ENCODE assay signal across 9 mouse cellular contexts in the genomic region with DNA sequence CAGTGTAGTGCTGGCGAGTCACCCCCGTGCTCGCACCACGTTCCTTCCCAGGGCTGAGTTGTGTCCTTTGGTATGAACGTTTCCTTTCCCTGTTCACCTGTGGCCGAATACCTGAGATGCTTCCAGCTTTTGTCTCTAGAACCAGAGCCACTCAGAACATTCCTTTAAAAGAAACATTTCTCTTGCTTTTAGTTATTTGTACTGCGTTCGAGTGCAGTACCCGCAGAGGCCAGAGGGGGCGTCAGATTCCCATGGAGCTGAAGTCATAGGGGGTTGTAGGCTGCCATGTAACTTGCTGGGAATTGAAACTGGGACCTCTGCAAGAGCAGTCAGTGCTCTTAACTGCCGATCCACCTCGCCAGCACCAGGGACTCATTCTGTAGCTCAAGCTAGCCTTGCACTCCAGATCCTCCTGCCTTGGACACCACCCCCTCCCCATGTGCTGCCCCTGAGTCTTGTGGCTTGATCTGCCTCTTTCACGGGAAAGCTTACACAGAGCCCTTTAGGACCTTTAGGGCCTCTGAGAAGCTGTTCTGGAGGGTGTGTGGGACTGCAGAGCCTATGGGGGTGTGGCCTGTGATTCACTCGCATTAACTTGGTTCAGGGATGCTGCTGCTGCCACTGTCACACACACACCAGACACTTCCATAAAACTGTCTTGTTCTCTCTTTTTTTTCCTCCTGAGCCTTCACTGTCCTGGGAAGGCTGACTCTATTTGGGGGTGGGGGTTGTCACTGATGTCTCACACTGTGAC. TPM values are rescaled to one million over a fixed set of nuclear protein-coding genes. Genes with fewer than 3 reads are reported as not detected.
DNase-seq lines count a peak whose midpoint lies in the region; ATAC-seq and TF ChIP-seq lines count a peak whose summit lies in the region.
"Had no signal": no experiment of that assay in that cellular context is flagged by ENCODE, and none has a peak within 500 bp of the region (broad histone marks: within the 10 kb centered on the region; RNA-seq: fewer than 3 reads in every experiment).

No protein-coding gene starts in this region.

- no peaks in the 10 kb centered on the region for H3K9me3 ChIP-seq in heart, embryonic 15.5 days (replicated peaks)
- H3K9me3 ChIP-seq in intestine, embryonic 14.5 days (ENCODE audit: control insufficient read depth, low read length) = no peaks in the 10 kb centered on the region
- H3K9me3 ChIP-seq: limb, embryonic 13.5 days had no signal

- H3K4me1 ChIP-seq in heart, embryonic 15.5 days (replicated peaks) = peaks cover 44% of the 10 kb centered on the region
- peaks cover 14% of the 10 kb centered on the region for H3K4me1 ChIP-seq in testis, adult 2 months (ENCODE audit: control insufficient read depth, insufficient read depth, low read length)
- H3K4me1 ChIP-seq in intestine, embryonic 14.5 days (replicated peaks; ENCODE audit: control insufficient read depth, insufficient read depth, low read length) = peaks cover 33% of the 10 kb centered on the region

- no peak for TF ChIP-seq POLR2A in testis, adult 2 months (IDR thresholded peaks at IDR 0.05; ENCODE audit: control insufficient read depth, low read depth, low read length)

- 66% methylated on average over 14 of the region's 14 CpGs for WGBS in heart, embryonic 15.5 days
- WGBS in intestine, embryonic 14.5 days = 65% methylated on average over 14 of the region's 14 CpGs

- no peak overlapping the region for H3K9ac ChIP-seq in heart, embryonic 15.5 days
- H3K9ac ChIP-seq in intestine, embryonic 14.5 days (ENCODE audit: low read length) = no peak overlapping the region

- H3K4me3 ChIP-seq in heart, embryonic 15.5 days = no peak overlapping the region
- no peak overlapping the region for H3K4me3 ChIP-seq in testis, adult 2 months (ENCODE audit: control insufficient read depth, low read depth, low read length)
- H3K4me3 ChIP-seq in intestine, embryonic 14.5 days (ENCODE audit: low read depth, low read length) = no peak overlapping the region
- H3K4me3 ChIP-seq: limb, embryonic 13.5 days had no signal

- no peak for ATAC-seq in heart, embryonic 15.5 days (replicated peaks; ENCODE audit: insufficient number of reproducible peaks, insufficient read depth, low FRiP score, low read depth)
- 0 out of 2 replicates have a peak, but pooled peaks have one; percentile 22 for ATAC-seq in intestine, embryonic 14.5 days (replicated peaks; ENCODE audit: low FRiP score, low TSS enrichment, low read depth)
- ATAC-seq in frontal cortex, adult (ENCODE audit: low TSS enrichment) = no peak
- ATAC-seq: activated CD4-positive, CD25-positive, alpha-beta regulatory T cell, adult 4 months had no signal

- H3K36me3 ChIP-seq in heart, embryonic 15.5 days = no peaks in the 10 kb centered on the region
- H3K36me3 ChIP-seq in testis, adult 2 months (ENCODE audit: control insufficient read depth, insufficient read depth, low read length) = no peaks in the 10 kb centered on the region
- H3K36me3 ChIP-seq in intestine, embryonic 14.5 days (ENCODE audit: control insufficient read depth, insufficient read depth, low read length) = no peaks in the 10 kb centered on the region
- H3K36me3 ChIP-seq: limb, embryonic 13.5 days had no signal

- peak overlapping the region; percentile 73 for H3K27ac ChIP-seq in heart, embryonic 15.5 days
- no peak overlapping the region for H3K27ac ChIP-seq in testis, adult 2 months (ENCODE audit: control insufficient read depth, insufficient read depth, low read depth, low read length)
- peak overlapping the region; percentile 14; the same call in 1 of the 2 replicates for H3K27ac ChIP-seq in intestine, embryonic 14.5 days (ENCODE audit: low read depth)

- no peak for DNase-seq in heart, adult 11 months
- DNase-seq in testis, postnatal 14 days (ENCODE audit: low spot score) = no peak
- no peak for DNase-seq in intestine, embryonic 14.5 days (ENCODE audit: low spot score)
- no peak for DNase-seq in retina, embryonic 14.5 days (ENCODE audit: low spot score)

- H3K27me3 ChIP-seq in heart, embryonic 15.5 days = no peaks in the 10 kb centered on the region
- no peaks in the 10 kb centered on the region for H3K27me3 ChIP-seq in testis, adult 2 months (ENCODE audit: control insufficient read depth, insufficient read depth, low read length)
- H3K27me3 ChIP-seq in intestine, embryonic 14.5 days (replicated peaks; ENCODE audit: control insufficient read depth, insufficient read depth, low read length) = no peaks in the 10 kb centered on the region

- no peak overlapping the region for H3K4me2 ChIP-seq in heart, embryonic 15.5 days
- no peak overlapping the region for H3K4me2 ChIP-seq in intestine, embryonic 14.5 days (ENCODE audit: low read length)
- H3K4me2 ChIP-seq: limb, embryonic 13.5 days had no signal

- TF ChIP-seq CTCF in testis, adult 2 months (IDR thresholded peaks at IDR 0.05; ENCODE audit: control insufficient read depth, insufficient read depth, insufficient replicate concordance, low read depth, low read length) = peak; percentile 69; the same call in 1 of the 2 replicates

RNA-seq across cellular contexts. Expression of gene Gadd45b, which starts 17.0 kb away (rescaled TPM):
- 30.8 and 34.1 TPM in 2 replicates for polyA plus RNA-seq in heart, embryonic 15.5 days (2015; fragmentation: Nextera tagmentation; extraction: Ambion mirVana)
- polyA plus RNA-seq in testis, adult 2 months (2012; rRNA removed) = 7.8 and 9.1 TPM in 2 replicates
- polyA plus RNA-seq in intestine, embryonic 14.5 days (2014; fragmentation: Nextera tagmentation; extraction: Ambion mirVana) = 18.2 and 21.2 TPM in 2 replicates

RNA-seq across cellular contexts. Expression of gene Lmnb2, which starts 28.8 kb away (rescaled TPM):
- 22.0 and 32.1 TPM in 2 replicates for polyA plus RNA-seq in heart, embryonic 15.5 days (2015; fragmentation: Nextera tagmentation; extraction: Ambion mirVana)
- 177 TPM in 2 replicates for polyA plus RNA-seq in testis, adult 2 months (2012; rRNA removed)
- 15.5 and 18.3 TPM in 2 replicates for polyA plus RNA-seq in intestine, embryonic 14.5 days (2014; fragmentation: Nextera tagmentation; extraction: Ambion mirVana)

RNA-seq across cellular contexts. Expression of gene Timm13, which starts 46.1 kb away (rescaled TPM):
- 269 and 299 TPM in 2 replicates for polyA plus RNA-seq in heart, embryonic 15.5 days (2015; fragmentation: Nextera tagmentation; extraction: Ambion mirVana)
- 76.7 and 104 TPM in 2 replicates for polyA plus RNA-seq in testis, adult 2 months (2012; rRNA removed)
- polyA plus RNA-seq in intestine, embryonic 14.5 days (2014; fragmentation: Nextera tagmentation; extraction: Ambion mirVana) = 392 and 393 TPM in 2 replicates
